Mouse (Mus musculus): ENCODE results near the gene 6030445D17Rik. TPM values are rescaled to one million over a fixed set of nuclear protein-coding genes. Genes with fewer than 3 reads are reported as not detected.
A peak's percentile ranks its signal among the peaks of the same experiment; 100 is the strongest.

The 6030445D17Rik gene
- polyA plus RNA-seq, 1 experiment from 2014 or later: 0.12 TPM

DNA sequence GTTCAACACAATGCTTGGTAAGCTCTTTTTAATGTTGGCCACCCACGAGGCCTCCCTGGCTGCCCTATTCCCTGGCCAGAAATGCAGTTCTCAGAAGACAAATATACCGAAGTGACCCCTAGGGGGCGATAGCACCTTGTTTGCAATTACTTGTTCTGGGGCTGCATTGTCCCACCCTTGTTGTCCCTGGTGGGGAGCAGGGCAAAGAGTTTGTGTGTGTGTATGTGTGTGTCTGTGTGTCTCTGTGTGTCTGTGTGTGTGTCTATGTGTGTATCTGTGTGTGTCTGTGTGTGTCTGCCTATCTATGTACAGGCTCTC is 30.7 kb upstream of the 6030445D17Rik start:
- 1% methylated on average over 3 of the region's 3 CpGs for WGBS
- H3K27ac ChIP-seq (replicated peaks; ENCODE audit: low read depth, low read length): no peak overlapping the region
- peak; percentile 43; the same call in 1 of the 2 replicates for ATAC-seq (ENCODE audit: low FRiP score, low TSS enrichment)

DNA sequence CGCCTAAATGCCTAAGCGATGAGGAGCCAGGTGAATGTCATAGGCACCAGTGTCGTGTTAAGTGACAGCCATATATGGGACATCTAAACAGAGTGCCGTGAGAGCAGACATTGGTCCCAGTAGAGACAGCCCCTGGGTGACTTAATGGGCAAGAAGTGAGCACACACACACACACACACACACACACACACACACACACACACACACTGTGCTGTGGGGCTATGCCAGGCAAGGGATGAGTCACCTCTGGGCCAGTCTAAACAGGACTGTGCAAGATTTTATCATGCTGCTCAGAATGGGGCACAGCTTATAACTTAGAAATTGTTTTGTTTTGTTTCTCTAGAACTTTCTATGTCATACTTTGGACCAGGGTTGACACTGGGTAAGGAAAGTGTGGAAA is 28.0 kb upstream of the 6030445D17Rik start:
- ATAC-seq (ENCODE audit: low FRiP score, low TSS enrichment) (no peak), DNase-seq (no peak)
- H3K4me2 ChIP-seq (ENCODE audit: low read length): no peak overlapping the region
- 91% methylated on average over 4 of the region's 4 CpGs for WGBS
- no peaks in the 10 kb centered on the region for H3K9me3 ChIP-seq (ENCODE audit: control insufficient read depth, low read length)
- H3K4me1 ChIP-seq (ENCODE audit: control insufficient read depth, insufficient read depth, low read length): peaks cover 6% of the 10 kb centered on the region; the same call in 1 of the 2 replicates
- H3K36me3 ChIP-seq (ENCODE audit: control insufficient read depth, insufficient read depth, low read length): no peaks in the 10 kb centered on the region
- no peak overlapping the region for H3K9ac ChIP-seq (replicated peaks; ENCODE audit: low read length)
- H3K4me3 ChIP-seq (replicated peaks; ENCODE audit: low read depth, low read length): no peak overlapping the region
- H3K27ac ChIP-seq (replicated peaks; ENCODE audit: low read depth, low read length): no peak overlapping the region
- H3K27me3 ChIP-seq (ENCODE audit: control insufficient read depth, insufficient read depth, low read length): no peaks in the 10 kb centered on the region

More for the DNA sequence above, 30.7 kb upstream of the 6030445D17Rik start:
- Histone ChIP-seq H3K36me3 (ENCODE audit: control insufficient read depth, insufficient read depth, low read length) (no peaks in the 10 kb centered on the region), H3K9me3 (ENCODE audit: control insufficient read depth, low read length) (no peaks in the 10 kb centered on the region), H3K27me3 (ENCODE audit: control insufficient read depth, insufficient read depth, low read length) (no peaks in the 10 kb centered on the region), H3K4me2 (ENCODE audit: low read length) (no peak overlapping the region), H3K9ac (replicated peaks; ENCODE audit: low read length) (no peak overlapping the region), H3K4me3 (replicated peaks; ENCODE audit: low read depth, low read length) (no peak overlapping the region), H3K4me1 (ENCODE audit: control insufficient read depth, insufficient read depth, low read length) (peaks cover 6% of the 10 kb centered on the region; the same call in 1 of the 2 replicates)
- DNase-seq: peak; percentile 86

DNA sequence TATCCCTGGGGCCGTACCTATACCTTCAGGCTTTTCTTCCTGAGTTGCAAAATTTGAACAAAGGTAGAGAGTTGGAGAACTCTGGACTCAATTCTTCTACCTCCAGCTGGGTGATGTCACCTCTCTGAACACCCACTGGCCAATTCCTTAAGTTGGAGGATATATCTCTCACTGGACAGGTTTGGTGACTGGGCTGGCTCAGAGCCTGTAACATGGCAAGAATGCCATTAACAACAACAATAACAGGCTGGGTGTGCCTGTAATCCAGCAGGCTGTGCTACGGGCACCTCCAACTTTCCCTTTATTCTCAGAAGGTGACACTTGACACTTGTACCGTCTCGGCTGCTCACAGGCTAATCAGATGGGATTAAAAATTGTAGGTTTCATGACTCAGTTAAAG is 22.9 kb upstream of the 6030445D17Rik start:
- H3K27ac ChIP-seq (replicated peaks; ENCODE audit: low read depth, low read length): no peak overlapping the region
- WGBS: 45% methylated on average over 4 of the region's 4 CpGs
- ATAC-seq (ENCODE audit: low FRiP score, low TSS enrichment) (no peak), DNase-seq (no peak)
- no peaks in the 10 kb centered on the region for H3K36me3 ChIP-seq (ENCODE audit: control insufficient read depth, insufficient read depth, low read length)
- no peak overlapping the region for H3K4me2 ChIP-seq (ENCODE audit: low read length)
- H3K4me1 ChIP-seq (ENCODE audit: control insufficient read depth, insufficient read depth, low read length): no peaks in the 10 kb centered on the region
- no peaks in the 10 kb centered on the region for H3K27me3 ChIP-seq (ENCODE audit: control insufficient read depth, insufficient read depth, low read length)
- H3K9me3 ChIP-seq (ENCODE audit: control insufficient read depth, low read length): no peaks in the 10 kb centered on the region
- no peak overlapping the region for H3K4me3 ChIP-seq (replicated peaks; ENCODE audit: low read depth, low read length)
- no peak overlapping the region for H3K9ac ChIP-seq (replicated peaks; ENCODE audit: low read length)

DNA sequence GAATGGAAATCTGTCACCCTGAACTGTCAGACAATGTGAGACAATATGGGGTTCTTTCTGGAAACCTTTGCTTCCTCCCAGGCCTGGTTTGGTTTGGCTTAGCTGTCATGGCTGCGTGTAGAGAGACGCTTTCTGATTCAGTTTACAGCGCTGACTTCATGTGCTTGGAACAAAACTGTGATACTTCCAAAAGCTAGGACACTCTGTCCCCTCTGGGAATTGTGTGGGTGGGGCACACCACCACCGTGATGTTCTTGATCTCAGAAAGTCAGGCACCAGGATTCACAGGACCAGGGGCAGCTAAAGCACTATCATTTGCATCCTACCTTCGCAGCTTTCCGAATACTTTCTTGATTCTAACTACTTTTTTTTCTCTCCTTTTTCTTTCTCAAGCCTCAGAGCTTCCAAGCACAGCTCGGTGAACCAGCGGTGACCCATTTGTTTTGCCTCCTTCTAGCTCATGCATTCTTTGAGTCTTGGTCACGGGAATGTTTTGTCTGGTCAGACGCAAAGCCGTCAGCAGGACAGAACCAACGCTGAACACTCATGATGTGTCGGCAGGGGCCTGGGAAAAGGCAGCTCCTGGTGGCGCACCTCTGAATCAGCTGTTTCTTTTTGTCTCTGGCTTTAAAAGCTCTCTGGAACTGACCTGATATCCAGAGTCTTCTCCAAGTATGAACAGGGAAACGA is 20.6 kb upstream of the 6030445D17Rik start:
- H3K4me1 ChIP-seq (ENCODE audit: control insufficient read depth, insufficient read depth, low read length): no peaks in the 10 kb centered on the region
- no peak for DNase-seq
- no peak overlapping the region for H3K4me3 ChIP-seq (replicated peaks; ENCODE audit: low read depth, low read length)
- H3K4me2 ChIP-seq (ENCODE audit: low read length): no peak overlapping the region
- H3K27ac ChIP-seq (replicated peaks; ENCODE audit: low read depth, low read length): no peak overlapping the region
- WGBS: 71% methylated on average over 15 of the region's 15 CpGs
- ATAC-seq (ENCODE audit: low FRiP score, low TSS enrichment): no peak
- no peaks in the 10 kb centered on the region for H3K27me3 ChIP-seq (ENCODE audit: control insufficient read depth, insufficient read depth, low read length)
- no peak overlapping the region for H3K9ac ChIP-seq (replicated peaks; ENCODE audit: low read length)
- H3K36me3 ChIP-seq (ENCODE audit: control insufficient read depth, insufficient read depth, low read length): no peaks in the 10 kb centered on the region
- peaks cover 4% of the 10 kb centered on the region; the same call in 1 of the 2 replicates for H3K9me3 ChIP-seq (ENCODE audit: control insufficient read depth, low read length)

DNA sequence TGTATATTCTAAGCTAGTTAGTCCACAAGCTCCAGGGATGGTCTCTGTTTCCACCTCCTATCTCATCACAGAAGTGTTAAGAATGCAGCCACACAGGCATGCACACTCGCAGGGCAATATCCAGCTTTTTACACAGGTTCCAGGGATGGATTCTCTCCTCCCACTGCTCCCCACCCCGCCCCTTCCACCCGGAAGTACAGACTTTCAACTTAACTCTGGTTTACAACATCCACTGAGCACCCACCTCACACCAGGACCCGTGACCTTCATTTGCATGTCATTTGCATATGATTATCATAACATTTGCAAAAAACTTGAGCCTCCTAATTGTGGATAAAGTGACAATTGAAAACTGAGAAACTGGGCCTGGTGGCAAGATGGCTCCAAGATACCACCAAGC is 17.5 kb upstream of the 6030445D17Rik start:
- no peaks in the 10 kb centered on the region for H3K4me1 ChIP-seq (ENCODE audit: control insufficient read depth, insufficient read depth, low read length)
- no peak overlapping the region for H3K27ac ChIP-seq (replicated peaks; ENCODE audit: low read depth, low read length)
- ATAC-seq (ENCODE audit: low FRiP score, low TSS enrichment) (no peak), DNase-seq (no peak)
- H3K27me3 ChIP-seq (ENCODE audit: control insufficient read depth, insufficient read depth, low read length): no peaks in the 10 kb centered on the region
- H3K9me3 ChIP-seq (ENCODE audit: control insufficient read depth, low read length): peaks cover 4% of the 10 kb centered on the region; the same call in 1 of the 2 replicates
- 71% methylated on average over 4 of the region's 4 CpGs for WGBS
- H3K9ac ChIP-seq (replicated peaks; ENCODE audit: low read length): no peak overlapping the region
- H3K36me3 ChIP-seq (ENCODE audit: control insufficient read depth, insufficient read depth, low read length): no peaks in the 10 kb centered on the region
- no peak overlapping the region for H3K4me2 ChIP-seq (ENCODE audit: low read length)
- no peak overlapping the region for H3K4me3 ChIP-seq (replicated peaks; ENCODE audit: low read depth, low read length)

DNA sequence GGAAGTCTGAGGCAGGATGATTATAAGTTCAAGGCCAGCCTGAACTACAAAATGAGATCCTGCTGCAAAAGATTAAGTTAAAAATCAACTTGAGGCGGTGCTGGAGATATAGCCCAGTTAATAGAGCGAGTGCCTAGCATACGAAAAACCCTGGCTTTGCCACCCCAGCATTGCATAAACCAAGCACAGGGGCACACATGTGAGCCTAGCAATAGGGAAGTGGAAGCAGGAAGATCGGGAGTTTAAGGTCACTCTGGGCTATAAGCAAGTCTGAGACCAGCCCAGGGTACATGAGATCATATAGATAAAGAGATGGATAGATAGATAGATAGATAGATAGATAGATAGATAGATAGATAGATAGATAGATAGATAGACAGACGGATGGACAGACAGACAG is 12.3 kb upstream of the 6030445D17Rik start:
- DNase-seq: no peak
- no peaks in the 10 kb centered on the region for H3K4me1 ChIP-seq (ENCODE audit: control insufficient read depth, insufficient read depth, low read length)
- H3K4me2 ChIP-seq (ENCODE audit: low read length): no peak overlapping the region
- H3K9ac ChIP-seq (replicated peaks; ENCODE audit: low read length): no peak overlapping the region
- peaks cover 1% of the 10 kb centered on the region; the same call in 1 of the 2 replicates for H3K9me3 ChIP-seq (ENCODE audit: control insufficient read depth, low read length)
- no peaks in the 10 kb centered on the region for H3K36me3 ChIP-seq (ENCODE audit: control insufficient read depth, insufficient read depth, low read length)
- 94% methylated on average over 5 of the region's 5 CpGs for WGBS
- ATAC-seq (ENCODE audit: low FRiP score, low TSS enrichment): no peak
- H3K27ac ChIP-seq (replicated peaks; ENCODE audit: low read depth, low read length): no peak overlapping the region
- no peaks in the 10 kb centered on the region for H3K27me3 ChIP-seq (ENCODE audit: control insufficient read depth, insufficient read depth, low read length)
- no peak overlapping the region for H3K4me3 ChIP-seq (replicated peaks; ENCODE audit: low read depth, low read length)

DNA sequence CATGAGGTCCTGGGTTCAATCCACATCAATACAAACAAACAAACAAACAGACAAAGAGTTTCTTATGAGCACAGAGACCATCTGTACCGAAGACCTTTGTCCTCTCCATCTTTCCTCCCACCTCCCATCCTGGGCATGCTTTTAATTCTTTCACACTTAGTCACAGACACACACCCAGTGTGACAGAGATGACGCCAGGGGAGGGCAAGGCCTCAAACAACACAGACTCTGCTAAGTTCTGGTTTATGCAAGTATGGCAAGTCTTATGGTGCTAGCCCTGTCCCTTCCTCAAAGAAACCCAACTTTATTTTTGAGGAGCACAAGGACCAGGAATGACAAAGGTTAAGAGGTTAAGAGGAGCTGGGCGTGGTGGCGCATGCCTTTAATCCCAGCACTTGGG is 11.8 kb upstream of the 6030445D17Rik start:
- Histone ChIP-seq H3K9ac (replicated peaks; ENCODE audit: low read length) (no peak overlapping the region), H3K36me3 (ENCODE audit: control insufficient read depth, insufficient read depth, low read length) (no peaks in the 10 kb centered on the region), H3K4me3 (replicated peaks; ENCODE audit: low read depth, low read length) (no peak overlapping the region), H3K27ac (replicated peaks; ENCODE audit: low read depth, low read length) (no peak overlapping the region), H3K27me3 (ENCODE audit: control insufficient read depth, insufficient read depth, low read length) (no peaks in the 10 kb centered on the region), H3K4me1 (ENCODE audit: control insufficient read depth, insufficient read depth, low read length) (no peaks in the 10 kb centered on the region), H3K9me3 (ENCODE audit: control insufficient read depth, low read length) (no peaks in the 10 kb centered on the region), H3K4me2 (ENCODE audit: low read length) (no peak overlapping the region)
- ATAC-seq (ENCODE audit: low FRiP score, low TSS enrichment): no peak
- no peak for DNase-seq
- 89% methylated on average over 4 of the region's 4 CpGs for WGBS

DNA sequence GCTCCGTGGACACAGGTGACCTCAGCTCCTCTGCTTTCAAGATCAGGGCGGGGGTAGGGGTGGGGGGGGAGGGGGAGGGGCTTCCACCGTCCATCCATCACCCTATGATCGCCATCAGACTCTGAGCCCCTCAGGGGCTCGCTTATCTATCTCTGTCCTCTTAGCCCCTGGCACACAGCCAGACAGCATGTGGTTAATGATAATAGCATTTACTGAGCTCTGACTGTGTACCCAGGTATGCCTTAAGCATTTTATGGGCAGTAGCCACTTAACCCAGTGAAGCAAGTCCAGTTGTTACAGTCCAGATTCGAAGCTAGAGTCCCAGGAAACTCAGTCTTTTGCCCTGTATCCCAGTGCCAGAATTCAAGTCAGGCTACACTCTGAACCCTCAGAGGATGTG is 10.5 kb upstream of the 6030445D17Rik start:
- H3K4me2 ChIP-seq (ENCODE audit: low read length): no peak overlapping the region
- no peak overlapping the region for H3K9ac ChIP-seq (replicated peaks; ENCODE audit: low read length)
- H3K27ac ChIP-seq (replicated peaks; ENCODE audit: low read depth, low read length): no peak overlapping the region
- DNase-seq (no peak), ATAC-seq (ENCODE audit: low FRiP score, low TSS enrichment) (no peak)
- H3K4me1 ChIP-seq (ENCODE audit: control insufficient read depth, insufficient read depth, low read length): no peaks in the 10 kb centered on the region
- H3K36me3 ChIP-seq (ENCODE audit: control insufficient read depth, insufficient read depth, low read length): no peaks in the 10 kb centered on the region
- no peaks in the 10 kb centered on the region for H3K9me3 ChIP-seq (ENCODE audit: control insufficient read depth, low read length)
- H3K27me3 ChIP-seq (ENCODE audit: control insufficient read depth, insufficient read depth, low read length): no peaks in the 10 kb centered on the region
- no peak overlapping the region for H3K4me3 ChIP-seq (replicated peaks; ENCODE audit: low read depth, low read length)
- WGBS: 27% methylated on average over 6 of the region's 6 CpGs

DNA sequence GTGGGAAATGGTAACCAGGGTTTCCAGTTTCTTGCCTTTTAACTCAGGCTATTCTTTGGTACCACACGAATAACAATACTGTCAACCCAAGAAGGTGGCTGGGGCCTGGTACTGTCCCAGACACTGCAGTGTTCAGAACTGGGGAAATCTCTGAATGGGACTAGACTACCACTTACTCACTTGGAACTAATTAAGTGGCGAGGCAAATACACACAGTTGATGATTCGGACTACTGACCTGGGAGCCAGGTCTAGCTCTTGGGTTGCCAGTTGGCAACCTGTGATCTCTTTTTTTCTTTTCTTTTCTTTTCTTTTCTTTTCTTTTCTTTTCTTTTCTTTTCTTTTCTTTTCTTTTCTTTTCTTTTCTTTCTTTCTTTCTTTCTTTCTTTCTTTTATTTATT is 9.8 kb upstream of the 6030445D17Rik start:
- Histone ChIP-seq H3K27me3 (ENCODE audit: control insufficient read depth, insufficient read depth, low read length) (no peaks in the 10 kb centered on the region), H3K4me2 (ENCODE audit: low read length) (no peak overlapping the region), H3K27ac (replicated peaks; ENCODE audit: low read depth, low read length) (no peak overlapping the region), H3K9ac (replicated peaks; ENCODE audit: low read length) (no peak overlapping the region), H3K9me3 (ENCODE audit: control insufficient read depth, low read length) (no peaks in the 10 kb centered on the region), H3K4me3 (replicated peaks; ENCODE audit: low read depth, low read length) (no peak overlapping the region), H3K36me3 (ENCODE audit: control insufficient read depth, insufficient read depth, low read length) (no peaks in the 10 kb centered on the region), H3K4me1 (ENCODE audit: control insufficient read depth, insufficient read depth, low read length) (no peaks in the 10 kb centered on the region)
- WGBS: 83% methylated on average over 3 of the region's 3 CpGs
- no peak for DNase-seq
- ATAC-seq (ENCODE audit: low FRiP score, low TSS enrichment): no peak

Data from midbrain, embryonic 14.5 days (tissue).